In the genomic region with DNA sequence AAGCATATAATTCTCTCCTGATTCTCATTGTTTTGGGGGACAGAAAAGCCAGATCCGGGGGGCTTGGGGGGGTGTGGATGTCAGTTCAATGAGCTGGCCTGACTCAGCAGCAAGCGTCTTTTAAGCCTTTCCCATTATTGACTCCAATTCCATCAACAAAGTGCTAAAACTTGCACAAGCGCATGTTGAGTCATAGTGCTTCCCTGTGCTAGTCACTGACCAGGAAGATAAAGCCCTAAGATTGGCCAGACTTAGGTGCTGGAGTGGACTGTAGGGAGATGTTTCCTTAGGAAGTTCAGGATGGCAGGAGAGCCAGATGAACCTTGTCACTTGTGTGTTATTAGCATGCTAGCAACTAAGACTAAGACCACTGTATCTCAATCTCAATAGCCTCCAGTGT, we compare ENCODE assay signal across 23 mouse cellular contexts.
"Had no signal": no experiment of that assay in that cellular context is flagged by ENCODE, and none has a peak within 500 bp of the region (broad histone marks: within the 10 kb centered on the region; RNA-seq: fewer than 3 reads in every experiment).

No protein-coding gene starts in this region.

- H3K4me3 ChIP-seq: limb, embryonic 12.5 days; limb, embryonic 15.5 days; lung, embryonic 15.5 days; megakaryocyte, embryonic 14.5 days; midbrain, embryonic 10.5 days; midbrain, embryonic 15.5 days; neural tube, embryonic 12.5 days; neural tube, embryonic 15.5 days had no signal

- H3K4me2 ChIP-seq: limb, embryonic 12.5 days; limb, embryonic 15.5 days; lung, embryonic 15.5 days; midbrain, embryonic 15.5 days; neural tube, embryonic 12.5 days; neural tube, embryonic 15.5 days had no signal

- ATAC-seq: midbrain, embryonic 15.5 days had no signal

- H3K9ac ChIP-seq: limb, embryonic 12.5 days; limb, embryonic 15.5 days; liver, embryonic 14.5 days; lung, embryonic 15.5 days; midbrain, embryonic 15.5 days; neural tube, embryonic 12.5 days; neural tube, embryonic 15.5 days had no signal

- DNase-seq: kidney, adult 18-20 months; kidney, adult 9 months; kidney, postnatal 14 days; kidney, postnatal 4 days; left cerebral cortex, postnatal 4 days; lung, adult 18-20 months; lung, postnatal 10 days; lung, postnatal 36 days; right cerebral cortex, adult 18-20 months; right cerebral cortex, postnatal 14 days; right cerebral cortex, postnatal 4 days; thymus, adult 2 months; thymus, postnatal 14 days; thymus, postnatal 4 days had no signal

- H3K36me3 ChIP-seq: lung, embryonic 15.5 days; midbrain, embryonic 15.5 days; neural tube, embryonic 12.5 days; neural tube, embryonic 15.5 days had no signal

- H3K27me3 ChIP-seq: limb, embryonic 12.5 days; limb, embryonic 15.5 days; lung, embryonic 15.5 days; megakaryocyte, embryonic 14.5 days; midbrain, embryonic 15.5 days; neural tube, embryonic 12.5 days; neural tube, embryonic 15.5 days had no signal

- H3K27ac ChIP-seq: limb, embryonic 12.5 days; limb, embryonic 15.5 days; liver, embryonic 14.5 days; lung, embryonic 15.5 days; midbrain, embryonic 10.5 days; midbrain, embryonic 15.5 days; neural tube, embryonic 12.5 days; neural tube, embryonic 15.5 days had no signal

- H3K9me3 ChIP-seq: limb, embryonic 12.5 days; limb, embryonic 15.5 days; lung, embryonic 15.5 days; megakaryocyte, embryonic 14.5 days; midbrain, embryonic 10.5 days; midbrain, embryonic 15.5 days; neural tube, embryonic 12.5 days; neural tube, embryonic 15.5 days had no signal

- H3K4me1 ChIP-seq: limb, embryonic 12.5 days; limb, embryonic 15.5 days; lung, embryonic 15.5 days; midbrain, embryonic 10.5 days; midbrain, embryonic 15.5 days; neural tube, embryonic 12.5 days; neural tube, embryonic 15.5 days had no signal
